Mouse (Mus musculus): Measurements from ENCODE around the gene Rhbdl3. TPM values are rescaled to one million over a fixed set of nuclear protein-coding genes. Genes with fewer than 3 reads are reported as not detected.

Rhbdl3 gene
- polyA plus RNA-seq (2017; shearing (Covaris generic)): under 1 TPM; 0.40 to 0.78 (median 0.44) TPM

- peak; percentile 34 for ATAC-seq
Measured at GRCm38 (mm10) chr11:80300551-80301315, at the start of gene Rhbdl3. Rhbdl3 (plus strand) TSS chr11:80300912.

DNA sequence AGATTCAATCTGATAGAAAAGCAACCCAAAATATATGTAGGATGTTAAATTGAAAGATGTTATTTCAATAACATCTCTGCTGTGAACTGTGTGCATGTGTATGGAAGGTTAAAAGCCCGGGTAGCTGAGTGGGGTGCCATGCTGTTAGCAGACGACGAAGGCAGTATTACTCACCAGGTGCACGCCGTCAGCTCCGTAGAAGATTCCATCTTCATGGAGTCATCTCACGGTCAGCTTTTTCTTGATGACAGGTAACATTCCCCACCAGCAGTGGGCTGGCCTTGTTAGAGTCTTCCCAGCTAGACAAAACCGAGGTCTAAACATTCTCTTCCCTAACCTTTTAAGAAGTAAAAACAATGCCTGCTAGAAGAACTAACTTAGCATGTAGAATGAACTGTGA lies 36.6 kb upstream of the Rhbdl3 start:
- no peak for ATAC-seq

- no peak for ATAC-seq
Measured at GRCm38 (mm10) chr11:80271096-80271495, 29.6 kb upstream of the Rhbdl3 start.

DNA sequence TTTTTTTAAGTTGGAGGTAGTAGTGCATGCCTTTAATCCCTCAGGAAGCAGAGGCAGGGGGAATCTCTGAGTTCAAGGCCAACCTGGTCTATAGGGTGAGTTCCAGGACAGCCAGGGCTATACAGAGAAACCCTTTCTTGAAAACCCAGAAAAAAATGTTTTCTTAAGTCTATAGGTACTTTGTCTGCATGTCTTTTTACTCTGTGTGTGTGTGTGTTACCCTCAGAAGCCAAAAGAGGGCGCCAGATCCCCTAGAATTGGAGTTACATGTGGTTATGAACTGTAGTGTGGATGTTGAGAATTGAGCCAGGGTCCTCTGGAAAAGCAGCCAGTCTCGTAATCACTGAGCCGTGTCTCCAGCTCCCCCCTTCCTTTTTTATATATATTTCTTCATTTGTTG lies 25.7 kb upstream of the Rhbdl3 start:
- ATAC-seq: no peak

GRCm38 (mm10) chr11:80278054-80278453 lies 22.7 kb upstream of the Rhbdl3 start:
- no peak for ATAC-seq

- ATAC-seq: no peak
Measured at GRCm38 (mm10) chr11:80283786-80284185, 16.9 kb upstream of the Rhbdl3 start.

- ATAC-seq: no peak
Measured at GRCm38 (mm10) chr11:80284641-80285040, 16.1 kb upstream of the Rhbdl3 start.

DNA sequence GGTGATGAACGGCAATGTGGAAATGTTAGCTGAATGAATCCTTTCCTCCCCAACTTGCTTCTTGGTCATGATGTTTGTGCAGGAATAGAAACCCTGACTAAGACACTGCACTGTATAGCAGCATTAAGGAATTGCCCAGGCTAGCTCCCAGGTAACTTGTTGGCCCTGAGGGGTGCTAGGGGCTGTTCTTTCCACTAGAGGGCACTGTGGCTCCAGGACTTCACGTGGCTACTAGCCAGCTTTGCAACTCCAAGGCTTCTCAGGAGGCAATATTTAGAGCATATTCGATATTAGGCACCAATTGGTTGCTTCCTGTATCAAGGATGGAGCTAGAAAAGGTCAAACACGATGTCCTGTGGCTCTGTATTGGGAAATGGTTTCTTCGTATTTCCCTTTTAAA lies 13.6 kb upstream of the Rhbdl3 start:
- ATAC-seq: no peak

DNA sequence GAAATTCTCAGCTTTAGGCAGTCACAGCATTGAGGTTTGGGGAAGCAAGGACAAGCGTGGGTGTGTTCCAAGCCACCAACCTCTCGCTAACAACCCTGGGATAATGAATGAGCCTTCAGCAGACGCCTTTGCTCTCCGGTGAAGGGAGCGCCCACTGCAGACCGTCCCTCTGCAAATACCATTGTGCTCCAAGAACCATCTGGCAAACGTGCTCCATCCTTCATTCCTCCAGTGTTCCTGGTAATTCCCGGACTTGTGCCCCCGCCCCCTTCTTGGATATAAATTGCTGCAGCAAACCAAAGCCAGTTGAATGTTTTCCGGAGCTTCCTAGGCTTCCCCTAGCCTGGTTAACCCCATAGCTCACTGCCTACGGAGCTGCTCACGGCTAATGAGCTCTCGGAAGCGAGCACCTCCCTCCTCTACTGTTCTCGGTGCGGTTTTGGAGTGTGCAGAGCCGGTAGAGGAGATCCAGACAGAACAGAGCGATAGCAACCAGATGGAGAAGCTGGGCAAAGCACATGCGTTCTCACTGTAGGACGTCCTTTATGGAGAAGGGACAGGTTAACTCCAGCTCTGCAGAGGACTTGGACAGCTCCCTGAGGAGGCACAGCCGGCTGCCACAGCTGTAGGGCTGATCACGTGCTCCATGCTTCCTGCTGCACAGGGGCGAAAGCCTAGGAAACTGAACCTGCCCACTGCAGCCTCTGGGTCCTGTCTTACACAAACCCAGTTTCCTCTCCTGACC lies 10.8 kb upstream of the Rhbdl3 start:
- ATAC-seq: peak; percentile 50

DNA sequence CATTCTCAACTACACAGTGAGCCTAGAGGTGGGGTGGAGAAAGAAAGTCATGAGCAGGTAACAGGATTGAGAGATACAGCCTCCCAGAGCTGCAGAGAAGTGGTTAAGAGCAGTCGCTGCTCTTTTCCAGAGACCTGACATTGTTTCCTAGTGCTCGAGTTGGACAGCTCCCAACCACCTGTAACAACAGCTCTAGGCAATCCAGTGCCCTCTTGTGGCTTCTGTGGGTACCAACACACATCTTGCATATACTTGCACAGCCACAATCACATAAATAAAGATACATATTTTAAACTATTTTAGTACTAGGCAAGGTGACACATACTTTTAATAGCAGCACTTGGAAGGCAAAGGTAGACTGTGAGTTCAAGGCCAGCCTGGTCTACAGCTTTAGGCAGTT lies 9.7 kb upstream of the Rhbdl3 start:
- ATAC-seq: no peak

- no peak for ATAC-seq
Measured at GRCm38 (mm10) chr11:80292463-80292862, 8.2 kb upstream of the Rhbdl3 start.

GRCm38 (mm10) chr11:80295066-80295465 lies 5.6 kb upstream of the Rhbdl3 start:
- ATAC-seq: no peak

DNA sequence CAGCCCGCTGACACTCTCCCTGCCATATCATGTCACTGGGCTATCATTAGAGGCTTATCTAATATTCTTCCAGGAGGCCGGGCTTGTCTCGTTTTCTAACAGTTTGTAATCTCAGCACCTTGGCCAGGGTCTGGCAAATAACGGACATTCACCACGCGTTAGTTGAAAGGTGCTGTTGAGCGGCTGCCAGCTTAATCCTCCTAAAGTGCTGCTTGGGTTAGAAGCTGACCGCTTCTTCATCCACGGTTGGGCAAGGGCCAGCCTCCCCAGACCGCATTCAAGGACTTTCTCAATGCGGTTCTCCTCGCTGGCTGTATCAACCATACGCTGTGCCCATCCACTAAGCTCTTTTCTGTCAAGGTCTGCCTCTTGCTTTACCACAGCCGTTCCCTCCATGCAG lies 4.9 kb upstream of the Rhbdl3 start:
- ATAC-seq: no peak

GRCm38 (mm10) chr11:80299513-80300235 lies 1.0 kb upstream of the Rhbdl3 start:
- no peak for ATAC-seq

DNA sequence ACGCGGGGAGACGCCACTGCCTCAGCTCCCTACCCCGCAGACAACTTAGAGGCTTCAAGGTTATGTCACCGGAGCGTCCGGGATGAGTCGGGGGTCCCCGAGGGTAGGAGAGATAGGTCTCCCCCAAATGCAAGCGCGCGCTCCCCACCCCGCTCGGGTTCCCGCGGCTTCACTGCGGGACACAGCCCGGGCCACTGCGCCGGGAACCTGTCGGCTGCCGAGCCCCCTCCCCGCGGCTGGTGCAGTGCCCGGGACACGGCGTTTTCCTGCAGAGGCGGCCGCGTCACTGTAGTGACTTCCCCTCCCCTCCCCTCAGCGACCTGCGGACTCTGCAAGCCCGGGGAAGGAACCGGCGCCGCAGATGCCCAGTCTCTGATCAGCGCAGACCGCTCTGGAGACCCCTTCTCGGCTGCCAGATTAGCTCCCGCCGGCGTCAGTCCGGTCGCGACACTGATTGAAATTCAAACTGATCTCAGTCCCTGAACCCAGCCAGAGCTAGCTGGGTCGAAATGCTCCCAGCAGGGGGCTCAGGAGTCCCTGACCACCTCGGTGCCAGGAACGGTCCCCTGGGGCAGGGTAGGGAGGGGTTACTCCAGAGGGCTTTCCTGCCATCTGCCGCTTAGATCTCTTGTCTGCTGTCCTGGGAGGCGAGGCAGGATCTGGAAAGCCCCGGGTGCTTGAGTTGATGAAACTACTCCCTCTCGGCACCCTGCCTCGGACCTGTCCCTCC lies 769 bp downstream of the Rhbdl3 start:
- ATAC-seq: peak; percentile 23

GRCm38 (mm10) chr11:80302046-80302390 lies 1.3 kb downstream of the Rhbdl3 start:
- peak; percentile 2 for ATAC-seq

DNA sequence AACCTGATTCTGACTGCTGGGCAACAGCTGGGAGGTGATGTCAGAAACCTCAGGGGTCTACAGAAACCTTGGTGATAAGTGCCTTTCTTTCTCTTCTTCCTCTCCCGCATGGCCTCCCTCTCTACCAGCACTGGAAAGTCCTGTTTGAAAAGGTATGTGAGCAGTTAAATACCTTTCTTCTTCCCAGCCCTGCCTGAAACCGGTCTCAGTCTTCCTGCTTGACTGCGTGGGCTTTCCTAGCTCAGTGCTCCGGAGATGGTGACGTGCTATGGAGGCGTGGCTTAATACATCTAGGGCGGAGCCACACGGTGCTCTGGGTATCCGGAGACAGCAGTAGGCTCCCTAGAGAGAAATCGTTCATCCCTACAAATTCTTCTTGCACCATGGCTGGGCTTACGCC lies 1.8 kb downstream of the Rhbdl3 start:
- peak; percentile 93 for ATAC-seq

DNA sequence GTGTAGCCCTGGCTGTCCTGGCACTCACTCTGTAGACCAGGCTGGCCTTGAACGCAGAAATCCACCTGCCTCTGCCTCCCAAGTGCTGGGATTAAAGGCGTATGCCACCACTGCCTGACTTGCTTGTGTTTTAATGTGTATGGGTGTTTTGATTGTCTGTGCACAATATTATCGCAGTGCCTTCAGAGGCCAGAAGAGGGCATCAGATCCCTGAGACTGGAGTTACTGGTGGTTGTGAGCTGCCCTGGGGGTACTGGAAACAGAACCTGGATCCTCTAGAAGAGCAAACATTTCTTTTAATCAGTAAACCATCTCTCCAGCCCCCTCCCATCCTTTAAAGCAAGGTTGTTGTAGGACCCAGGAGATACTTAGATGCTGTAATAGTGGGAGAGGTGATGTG lies 3.0 kb downstream of the Rhbdl3 start:
- ATAC-seq: no peak

DNA sequence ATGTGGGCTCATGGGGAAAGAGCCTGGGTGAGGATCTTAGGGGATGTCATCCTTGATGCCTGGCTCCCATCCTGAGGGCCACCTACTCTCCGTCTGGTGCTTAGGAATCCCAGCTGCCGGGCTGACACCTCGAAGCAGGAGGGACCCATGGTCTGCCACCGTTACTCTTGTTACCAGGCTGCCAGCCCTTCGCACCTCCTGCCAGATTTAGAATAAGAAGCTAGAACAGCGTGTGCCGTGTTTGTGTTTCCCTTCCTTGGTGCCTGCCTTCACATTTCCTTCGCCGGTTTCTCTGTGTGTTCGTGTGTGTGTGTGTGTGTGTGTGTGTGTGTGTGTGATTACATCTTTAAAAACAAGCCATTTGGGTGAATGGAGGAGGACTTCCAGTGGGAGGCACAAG lies 4.1 kb downstream of the Rhbdl3 start:
- ATAC-seq: no peak

GRCm38 (mm10) chr11:80308537-80308936 lies 7.8 kb downstream of the Rhbdl3 start:
- no peak for ATAC-seq

- no peak for ATAC-seq
Measured at GRCm38 (mm10) chr11:80311271-80311670, 10.6 kb downstream of the Rhbdl3 start.

DNA sequence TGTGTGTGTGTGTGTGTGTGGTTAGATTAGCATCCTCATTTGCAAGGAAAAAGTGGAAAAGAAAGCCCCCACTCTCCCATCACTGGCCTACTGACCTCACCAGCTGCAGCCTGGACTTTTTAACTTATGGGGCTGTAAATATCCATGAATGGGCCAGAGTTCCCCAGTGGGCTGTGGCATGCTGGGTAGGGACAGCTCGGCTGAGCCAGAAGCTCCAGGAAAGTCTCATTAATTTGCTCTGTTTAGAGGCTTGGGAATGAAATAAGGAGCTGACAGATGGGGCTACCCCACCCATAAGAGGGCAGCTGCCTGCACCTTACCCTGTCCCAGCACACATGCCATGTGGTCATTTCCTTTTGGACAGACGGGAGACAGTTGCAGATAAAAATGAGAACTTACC lies 11.3 kb downstream of the Rhbdl3 start:
- no peak for ATAC-seq

DNA sequence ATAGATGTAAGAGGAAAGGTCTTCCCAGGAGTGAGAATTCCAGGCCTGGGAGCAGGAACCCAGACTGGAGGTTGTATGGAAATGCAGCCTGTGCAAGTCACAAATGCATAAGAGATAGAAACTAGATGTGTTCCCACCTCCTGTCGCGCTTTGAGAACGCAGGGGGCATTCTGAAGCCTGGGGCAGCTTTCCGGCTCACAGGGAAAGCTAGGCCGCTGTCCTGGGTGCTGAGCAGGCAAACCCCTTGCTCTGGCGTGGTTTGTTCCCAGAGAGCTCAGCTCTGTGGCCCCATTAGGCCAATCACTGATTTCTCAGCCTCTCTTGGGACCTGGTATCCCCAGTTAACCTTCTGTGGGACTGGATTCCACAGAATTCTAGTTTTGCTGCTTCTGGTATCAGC lies 11.9 kb downstream of the Rhbdl3 start:
- ATAC-seq: no peak

Data from inflammation-experienced regulatory T-cells, adult 6 months (primary cell).